Mouse (Mus musculus) olfactory bulb, adult 2 months (tissue): Measurements from ENCODE around the gene Insr.

ENCODE experiments used
- CTCF ChIP-seq: fragments of 200-500 bp; IDR thresholded peaks from 2 replicates; pipeline ENCODE4 v1.5.1; 2012; ENCODE audit warnings: low read depth, mild to moderate bottlenecking, low read length, moderate library complexity; ENCODE audit not compliant: insufficient read depth
- POLR2A ChIP-seq: fragments of 200-500 bp; IDR thresholded peaks from 2 replicates; pipeline ENCODE4 v1.6.1; 2012; ENCODE audit warnings: mild to moderate bottlenecking, low read depth, low read length, moderate library complexity; ENCODE audit not compliant: insufficient read depth

- TF ChIP-seq CTCF (no peak), POLR2A (no peak)
Measured at GRCm38 (mm10) chr8:3236277-3236676, 43.1 kb downstream of the Insr start.
